Mouse (Mus musculus): Measurements from ENCODE around the gene Stx12. TPM values are rescaled to one million over a fixed set of nuclear protein-coding genes. Genes with fewer than 3 reads are reported as not detected.

The Stx12 gene
- total RNA-seq, 2 experiments from 2014 or later, result 47.0 to 49.9 TPM

GRCm38 (mm10) chr4:132804331-132804730, 80.0 kb downstream of the Stx12 start:
- intact Hi-C loops (cut with DNase I), result no loop called here
- DNase-seq, result no peak

GRCm38 (mm10) chr4:132803876-132804275, 80.4 kb downstream of the Stx12 start:
- intact Hi-C loops (cut with DNase I), result no loop called here
- no peak for DNase-seq

Other genes with a start within 250 kb of the Stx12 start
- gene Eya3, start 245.5 kb downstream of the Stx12 start, total RNA-seq (2021), result 10 to 100 TPM; 33.4 to 41.1 TPM
- 1 to 10 TPM; 2.1 to 4.0 TPM for gene Xkr8, start 152.0 kb downstream of the Stx12 start, total RNA-seq (2021)
- gene Smpdl3b, start 127.3 kb downstream of the Stx12 start, total RNA-seq (2021), result 1 to 10 TPM; 1.2 TPM
- gene Rpa2, start 116.2 kb downstream of the Stx12 start, total RNA-seq (2021), result 10 to 100 TPM; 17.3 to 20.4 TPM
- gene Themis2, start 88.1 kb downstream of the Stx12 start, total RNA-seq (2021), result 1 to 10 TPM; 2.6 to 3.3 TPM
- gene Ppp1r8, start 41.3 kb downstream of the Stx12 start, total RNA-seq (2021), result 10 to 100 TPM; 24.1 to 28.0 TPM
- gene Fam76a, start 38.0 kb upstream of the Stx12 start, total RNA-seq (2021), result 10 to 100 TPM; 40.7 to 43.5 TPM
- gene Fgr, start 89.6 kb upstream of the Stx12 start, total RNA-seq (2021), result under 1 TPM; 0.19 to 0.40 TPM
- 10 to 100 TPM; 54.0 to 63.0 TPM for gene Ahdc1, start 126.8 kb upstream of the Stx12 start, total RNA-seq (2021)
- gene Wasf2, start 246.0 kb upstream of the Stx12 start, total RNA-seq (2021), result 100 to 1,000 TPM; 134 to 164 TPM

All from heart, postnatal 10 days (tissue).